Mouse (Mus musculus) forebrain, embryonic 11.5 days (tissue): ENCODE measurements at regions not wholly inside any gene's neighbourhood (a gene's known extent, or its start where the extent isn't known, plus 50 kb on each side); places are given as distances from the start of the nearest gene placed in this dataset.
A peak's percentile ranks its signal among the peaks of the same experiment; 100 is the strongest.

Source experiments
- ATAC-seq: fragments of 200-750 bp; cut with Nextera tagmentation; replicated peaks from 2 replicates; pipeline ENCODE4 v1.8.0; 2017; ENCODE audit warnings: moderate TSS enrichment; ENCODE audit not compliant: low FRiP score
- DNase-seq: peaks from one replicate; pipeline ENCODE4 v3.0.0-alpha.2; 2017; ENCODE audit warnings: low spot score
- H3K27ac ChIP-seq: fragments of 300-500 bp; sonication (generic); 2 replicates; pipeline ENCODE4 v1.5.1; 2014; ENCODE audit warnings: low read depth, low read length
- H3K27me3 ChIP-seq: fragments of 300-500 bp; sonication (generic); 2 replicates; pipeline ENCODE4 v1.6.1; 2014; ENCODE audit warnings: mild to moderate bottlenecking, low read length, mixed read lengths; ENCODE audit not compliant: control insufficient read depth, insufficient read depth
- H3K36me3 ChIP-seq: fragments of 300-500 bp; sonication (generic); 2 replicates; pipeline ENCODE4 v1.6.1; 2014; ENCODE audit warnings: mild to moderate bottlenecking, low read length, moderate library complexity, mixed read lengths; ENCODE audit not compliant: control insufficient read depth, insufficient read depth
- H3K4me1 ChIP-seq: fragments of 300-500 bp; sonication (generic); replicated peaks from 2 replicates; pipeline ENCODE4 v1.6.1; 2014; ENCODE audit warnings: low read length, mixed read lengths; ENCODE audit not compliant: control insufficient read depth, insufficient read depth
- H3K4me2 ChIP-seq: fragments of 300-500 bp; sonication (generic); 2 replicates; pipeline ENCODE4 v1.6.1; 2014; ENCODE audit warnings: low read depth, mild to moderate bottlenecking, low read length, moderate library complexity, mixed read lengths; ENCODE audit not compliant: severe bottlenecking
- H3K4me3 ChIP-seq: fragments of 300-500 bp; sonication (generic); 2 replicates; pipeline ENCODE4 v1.5.1; 2014; ENCODE audit warnings: low read depth, low read length
- H3K9ac ChIP-seq: fragments of 300-500 bp; sonication (generic); 2 replicates; pipeline ENCODE4 v1.6.1; 2014; ENCODE audit warnings: low read length
- H3K9me3 ChIP-seq: fragments of 300-500 bp; sonication (generic); 2 replicates; pipeline ENCODE4 v1.6.1; 2016; ENCODE audit warnings: low read length, mixed read lengths; ENCODE audit not compliant: control insufficient read depth
- WGBS: fragments of 180-500 bp; shearing (Covaris S2); extraction: QIAGEN DNeasy Blood & Tissue Kit; methylation state at CpG from one replicate; pipeline ENCODE4 v1.1.7; 2014; 5-methylcytosine and 5-hydroxymethylcytosine counted together

DNA sequence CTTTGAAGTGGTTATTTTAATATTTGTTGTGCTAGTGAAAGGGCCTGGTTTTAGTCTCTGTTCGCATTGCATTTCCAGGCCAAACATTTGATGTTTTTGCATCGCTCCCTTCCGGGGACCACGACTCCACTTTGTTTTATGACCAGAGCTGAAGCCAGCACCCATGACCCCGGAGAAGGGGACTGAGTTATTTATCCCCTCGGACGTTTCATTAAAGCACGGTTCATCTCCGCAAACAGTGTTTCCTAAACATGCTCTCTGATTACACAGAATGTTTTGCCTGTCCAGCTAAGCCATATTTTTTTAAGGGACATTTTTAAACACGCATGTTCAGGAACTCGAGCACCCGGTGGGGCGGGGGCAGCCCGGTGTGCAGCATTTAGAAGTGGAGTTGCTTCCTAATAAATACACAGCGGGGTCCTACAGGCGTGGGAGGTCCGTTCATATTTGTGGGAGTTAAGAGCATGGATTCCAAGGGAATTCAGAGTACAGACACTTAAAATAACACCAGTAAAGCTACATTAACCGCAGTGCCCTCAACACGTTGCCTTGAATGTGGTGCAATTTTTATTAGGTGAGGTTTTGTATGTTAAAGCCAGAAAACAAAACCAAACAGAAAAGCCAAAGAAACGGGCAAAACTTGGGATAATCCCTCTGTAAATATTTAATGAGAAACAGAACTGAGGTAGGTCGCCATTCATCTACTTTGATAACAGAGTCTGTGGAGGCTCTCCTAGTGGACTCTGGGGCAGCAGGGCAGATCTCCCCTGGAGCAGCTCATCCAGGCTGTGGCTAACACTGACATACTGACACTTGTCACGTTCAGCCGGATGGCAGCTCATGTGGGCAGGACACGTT is 154.8 kb upstream of the Npvf start:
- H3K4me1 ChIP-seq = no peaks in the 10 kb centered on the region

DNA sequence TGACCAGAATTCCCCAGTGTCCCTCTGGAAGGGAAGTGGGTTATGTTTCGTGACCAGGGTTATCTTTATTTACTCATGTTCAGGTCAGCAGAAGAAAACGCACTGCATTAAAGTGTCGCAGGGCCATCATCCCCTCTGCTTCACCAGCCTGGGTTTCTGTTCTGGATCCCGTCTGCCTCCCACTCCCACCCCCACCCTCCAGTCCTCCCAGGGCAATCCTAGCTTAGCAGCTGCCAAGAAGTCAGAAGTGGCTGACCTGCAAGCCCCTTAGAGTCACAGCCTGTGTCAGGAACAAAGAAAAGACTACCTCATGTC is 155.4 kb upstream of the Npvf start:
- no peaks in the 10 kb centered on the region for H3K9me3 ChIP-seq
- no peaks in the 10 kb centered on the region for H3K4me1 ChIP-seq
- no peak for ATAC-seq
- DNase-seq = no peak
- H3K9ac ChIP-seq = no peak overlapping the region
- H3K4me3 ChIP-seq = no peak overlapping the region
- H3K4me2 ChIP-seq = no peak overlapping the region
- no peak overlapping the region for H3K27ac ChIP-seq
- 62% methylated on average over 4 of the region's 4 CpGs for WGBS
- peaks cover 12% of the 10 kb centered on the region for H3K27me3 ChIP-seq
- H3K36me3 ChIP-seq = no peaks in the 10 kb centered on the region

More for the DNA sequence above, 154.8 kb upstream of the Npvf start:
- WGBS = 65% methylated on average over 24 of the region's 24 CpGs
- no peak overlapping the region for H3K4me2 ChIP-seq
- peaks cover 17% of the 10 kb centered on the region for H3K27me3 ChIP-seq
- no peaks in the 10 kb centered on the region for H3K36me3 ChIP-seq
- H3K9me3 ChIP-seq = no peaks in the 10 kb centered on the region
- DNase-seq (no peak), ATAC-seq (no peak)
- H3K4me3 ChIP-seq = no peak overlapping the region
- H3K27ac ChIP-seq = no peak overlapping the region
- no peak overlapping the region for H3K9ac ChIP-seq

DNA sequence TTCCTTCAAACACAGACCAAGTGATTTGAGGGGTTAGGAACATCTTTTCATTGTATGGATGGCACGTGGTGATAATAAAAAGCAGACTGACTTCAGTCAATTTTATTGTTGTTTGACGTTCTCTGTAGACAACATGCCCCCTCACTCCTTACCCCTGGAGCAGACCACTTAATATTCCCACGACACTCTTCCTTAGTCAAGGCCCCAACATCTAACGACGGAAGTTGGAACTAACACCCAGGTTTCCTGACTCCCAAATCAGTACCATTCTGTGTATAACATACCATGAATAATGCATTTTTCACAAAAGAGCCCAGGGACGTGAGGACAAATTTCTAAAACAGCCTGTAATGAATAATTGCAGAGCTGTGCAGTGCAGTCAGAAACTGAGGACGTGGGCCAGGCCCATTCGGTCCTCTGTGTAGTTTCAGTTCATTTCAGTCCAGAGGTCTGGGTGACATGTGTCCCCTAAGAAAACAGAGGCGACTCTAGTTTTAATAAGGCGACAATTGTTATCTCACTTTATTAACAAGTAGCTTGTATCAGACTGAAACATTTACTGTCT is 160.8 kb upstream of the Npvf start:
- no peak overlapping the region for H3K9ac ChIP-seq
- H3K4me2 ChIP-seq = no peak overlapping the region
- no peaks in the 10 kb centered on the region for H3K27me3 ChIP-seq
- H3K9me3 ChIP-seq = no peaks in the 10 kb centered on the region
- ATAC-seq (no peak), DNase-seq (no peak)
- no peak overlapping the region for H3K27ac ChIP-seq
- H3K4me3 ChIP-seq = no peak overlapping the region
- H3K36me3 ChIP-seq = no peaks in the 10 kb centered on the region
- WGBS = 62% methylated on average over 10 of the region's 10 CpGs
- no peaks in the 10 kb centered on the region for H3K4me1 ChIP-seq

DNA sequence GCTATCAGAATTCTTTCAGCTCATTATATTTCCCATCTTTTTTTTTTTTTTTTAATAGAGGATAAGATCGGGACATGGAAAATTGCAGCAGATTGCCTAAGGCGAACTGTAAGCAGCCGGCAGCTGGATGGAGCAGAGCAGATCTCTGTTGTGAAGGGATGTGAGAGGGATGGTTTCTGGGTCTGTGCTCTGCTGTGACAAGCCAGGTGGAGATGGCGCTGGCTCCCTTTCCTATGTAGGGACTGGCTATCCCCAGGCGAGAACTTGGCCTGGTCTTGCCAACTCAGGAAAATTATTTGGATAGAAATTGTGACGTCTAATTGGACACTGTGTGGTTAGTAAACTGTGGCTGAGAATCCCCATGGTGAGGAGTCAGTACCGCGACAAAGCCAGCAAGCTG is 161.3 kb upstream of the Npvf start:
- no peaks in the 10 kb centered on the region for H3K9me3 ChIP-seq
- no peak overlapping the region for H3K4me2 ChIP-seq
- ATAC-seq = no peak
- H3K27ac ChIP-seq = no peak overlapping the region
- H3K36me3 ChIP-seq = no peaks in the 10 kb centered on the region
- no peaks in the 10 kb centered on the region for H3K27me3 ChIP-seq
- H3K4me3 ChIP-seq = no peak overlapping the region
- H3K9ac ChIP-seq = no peak overlapping the region
- WGBS = 89% methylated on average over 8 of the region's 8 CpGs
- DNase-seq = no peak
- no peaks in the 10 kb centered on the region for H3K4me1 ChIP-seq

DNA sequence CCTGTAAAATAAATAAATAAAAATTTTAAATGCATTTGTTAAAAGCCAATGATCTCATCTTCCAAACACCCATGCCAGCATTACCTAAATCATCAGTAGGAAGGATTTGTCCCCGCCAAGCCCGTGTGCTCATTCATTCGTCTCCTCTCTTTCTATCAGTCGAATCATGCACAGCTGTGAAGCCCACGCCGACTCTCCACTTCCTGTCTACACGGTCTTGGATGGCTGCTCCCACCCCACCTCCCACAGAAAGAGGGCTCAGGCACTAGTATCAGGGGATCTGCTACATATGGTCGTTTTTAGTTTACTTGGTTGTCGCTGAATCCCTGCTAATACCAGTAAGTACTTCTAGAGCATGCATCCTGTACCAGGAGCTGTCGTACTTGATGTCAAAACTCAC is 163.2 kb upstream of the Npvf start:
- ATAC-seq = no peak
- Histone ChIP-seq H3K27me3 (no peaks in the 10 kb centered on the region), H3K4me2 (no peak overlapping the region), H3K27ac (no peak overlapping the region), H3K4me1 (peaks cover 2% of the 10 kb centered on the region; the same call in 1 of the 2 replicates), H3K36me3 (no peaks in the 10 kb centered on the region), H3K4me3 (no peak overlapping the region), H3K9me3 (no peaks in the 10 kb centered on the region), H3K9ac (no peak overlapping the region)
- DNase-seq = no peak
- WGBS = 82% methylated on average over 10 of the region's 10 CpGs

DNA sequence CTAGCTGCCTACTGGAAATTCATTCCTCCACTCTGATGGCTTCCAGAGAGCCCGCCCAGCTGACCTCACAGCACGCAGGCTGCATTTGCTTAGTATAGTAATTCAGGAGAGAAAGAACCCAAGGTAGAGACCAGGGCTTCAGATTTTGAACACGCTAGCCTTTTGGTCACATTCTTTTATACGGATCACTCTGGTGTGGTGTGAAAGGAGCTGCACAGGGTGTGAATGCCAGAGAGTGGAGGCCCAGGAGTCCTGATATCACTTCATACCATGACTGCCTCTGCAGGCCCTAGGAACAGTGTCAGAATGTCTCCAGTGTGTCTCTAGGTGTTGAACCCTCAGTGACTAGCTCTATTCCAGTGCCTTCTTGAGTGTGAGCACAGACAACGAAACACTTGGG is 164.2 kb upstream of the Npvf start:
- Histone ChIP-seq H3K4me2 (no peak overlapping the region), H3K27ac (no peak overlapping the region), H3K27me3 (no peaks in the 10 kb centered on the region), H3K4me1 (peaks cover 12% of the 10 kb centered on the region; the same call in 1 of the 2 replicates), H3K4me3 (no peak overlapping the region), H3K9me3 (no peaks in the 10 kb centered on the region), H3K36me3 (no peaks in the 10 kb centered on the region), H3K9ac (no peak overlapping the region)
- ATAC-seq = no peak
- WGBS = 93% methylated on average over 5 of the region's 5 CpGs
- DNase-seq = no peak

DNA sequence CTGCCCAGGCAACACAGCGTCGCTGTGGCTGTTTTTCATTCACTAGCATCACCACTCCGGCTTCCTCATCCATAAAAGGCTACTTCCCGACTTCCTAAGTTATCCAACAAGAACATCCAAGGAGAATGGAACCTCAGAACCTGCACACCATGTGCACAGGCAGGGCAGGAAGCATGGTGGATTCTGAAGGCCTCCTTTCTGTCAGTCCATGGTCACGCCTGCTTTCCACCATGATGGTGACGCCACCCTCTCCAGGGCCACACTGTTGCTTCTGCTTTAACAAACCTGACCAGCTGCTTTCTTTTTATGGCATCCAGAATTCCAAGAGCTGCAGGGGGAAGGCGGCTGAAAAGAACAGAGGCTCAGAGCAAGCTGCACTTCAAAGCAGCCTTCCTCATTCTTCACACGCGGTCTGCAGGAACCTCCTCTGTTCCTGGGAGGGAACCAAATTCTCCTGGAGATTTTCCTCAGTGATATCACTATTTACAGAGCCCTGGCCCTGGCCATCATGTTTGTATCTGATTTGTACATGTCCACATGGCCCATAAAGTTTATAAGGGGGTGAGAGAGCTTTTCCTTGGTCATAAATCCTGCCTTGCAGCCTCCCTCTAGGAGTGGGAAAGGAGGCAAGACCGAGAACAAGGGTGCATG is 164.8 kb upstream of the Npvf start:
- Histone ChIP-seq H3K36me3 (no peaks in the 10 kb centered on the region), H3K27ac (no peak overlapping the region)

DNA sequence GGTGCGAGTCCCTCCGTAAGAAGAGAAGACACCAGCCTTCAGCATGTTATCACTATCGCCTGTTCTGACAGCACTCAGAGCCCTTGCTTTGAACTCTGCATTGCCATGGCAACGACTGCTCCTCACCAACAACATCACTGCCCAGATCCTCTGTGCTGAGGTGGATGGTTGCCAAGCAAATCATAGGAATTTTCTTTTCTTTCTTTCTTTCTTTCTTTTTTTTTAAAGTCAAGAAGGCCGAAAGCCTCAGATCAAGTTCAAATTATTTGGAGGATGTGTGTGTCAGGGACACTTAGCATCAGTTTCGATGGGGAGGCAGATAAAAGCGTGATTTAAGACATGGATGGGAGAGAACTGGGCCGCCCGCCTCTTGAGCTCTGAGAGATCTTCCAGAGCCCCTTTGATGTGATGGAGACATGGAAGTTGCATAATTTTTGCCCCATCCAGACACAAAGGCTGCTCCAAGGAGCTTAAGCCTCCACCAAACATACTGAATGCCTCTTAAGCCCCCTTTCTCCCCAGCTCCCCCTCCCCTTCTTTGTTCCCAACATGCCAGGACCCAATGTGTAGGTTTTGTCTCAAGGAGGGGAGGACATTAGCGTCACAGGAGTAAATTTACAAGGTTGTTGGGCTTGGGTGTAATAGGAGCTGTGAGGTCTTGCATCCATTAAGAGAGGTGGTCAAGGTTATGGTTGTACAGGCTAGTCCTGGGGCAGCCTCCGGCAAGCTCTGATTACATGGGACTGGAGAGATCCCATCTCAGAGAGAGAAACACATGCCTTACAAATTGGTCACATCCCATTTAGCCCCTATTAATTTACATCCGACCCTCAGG is 167.4 kb upstream of the Npvf start:
- H3K4me1 ChIP-seq = peaks cover 16% of the 10 kb centered on the region; the same call in 1 of the 2 replicates
- ATAC-seq (peak; percentile 71), DNase-seq (no peak)
- H3K4me2 ChIP-seq = no peak overlapping the region
- no peak overlapping the region for H3K4me3 ChIP-seq
- H3K9ac ChIP-seq = no peak overlapping the region
- WGBS = 48% methylated on average over 12 of the region's 12 CpGs
- no peaks in the 10 kb centered on the region for H3K36me3 ChIP-seq
- no peaks in the 10 kb centered on the region for H3K9me3 ChIP-seq
- no peaks in the 10 kb centered on the region for H3K27me3 ChIP-seq
- no peak overlapping the region; the same call in 1 of the 2 replicates for H3K27ac ChIP-seq

More for the DNA sequence above, 164.8 kb upstream of the Npvf start:
- H3K9me3 ChIP-seq = no peaks in the 10 kb centered on the region
- H3K4me2 ChIP-seq = no peak overlapping the region
- DNase-seq (no peak), ATAC-seq (no peak)
- 66% methylated on average over 10 of the region's 10 CpGs for WGBS
- peaks cover 16% of the 10 kb centered on the region; the same call in 1 of the 2 replicates for H3K4me1 ChIP-seq
- H3K4me3 ChIP-seq = no peak overlapping the region
- H3K27me3 ChIP-seq = no peaks in the 10 kb centered on the region
- H3K9ac ChIP-seq = no peak overlapping the region
